Mouse (Mus musculus): ENCODE measurements at regions not wholly inside any gene's neighbourhood (a gene's known extent, or its start where the extent isn't known, plus 50 kb on each side); places are given as distances from the start of the nearest gene placed in this dataset.

GRCm38 (mm10) chr8:78911288-78911873 lies 90.4 kb upstream of the Lsm6 start:
- no peak for TF ChIP-seq CTCF (IDR thresholded peaks at IDR 0.05; ENCODE audit: low read depth, low read length)
- TF ChIP-seq POLR2A (IDR thresholded peaks at IDR 0.05; ENCODE audit: extremely low read depth, insufficient read depth, low read length), result no peak
